Mouse (Mus musculus) gastrocnemius, adult 2 months (tissue): ENCODE measurements around the gene Dnah14. TPM values are rescaled to one million over a fixed set of nuclear protein-coding genes. Genes with fewer than 3 reads are reported as not detected.
"Not testable (repeated sequence)": the region's sequence is repeated elsewhere in the genome, so short reads cannot be mapped to it uniquely, and the experiment has no call there.

Source experiments
- DNase-seq: peaks from one replicate; pipeline ENCODE4 v3.0.0; 2022
- H3K27ac ChIP-seq: fragments of 200-600 bp; 2 replicates; pipeline ENCODE4 v1.8.1; 2022; ENCODE audit warnings: mild to moderate bottlenecking
- H3K4me3 ChIP-seq: fragments of 200-600 bp; 2 replicates; pipeline ENCODE4 v1.8.1; 2022; ENCODE audit warnings: mild to moderate bottlenecking, moderate library complexity
- CTCF ChIP-seq: fragments of 200-600 bp; IDR thresholded peaks from 2 replicates; pipeline ENCODE4 v1.8.1; 2022; ENCODE audit warnings: antibody characterized with exemption, mild to moderate bottlenecking, moderate library complexity
- intact Hi-C: fragments of 180-260 bp; cut with DNase I; formaldehyde crosslinking; loops from one replicate; pipeline ENCODE4 v1.15.1; 2025
- total RNA-seq, 2 experiments: library from RNA; stranded (reverse); gene quantifications; 2 replicates each; pipeline ENCODE4 v1.2.3; 2021

Dnah14 gene
- total RNA-seq, 2 experiments from 2014 or later, result not detected

DNA sequence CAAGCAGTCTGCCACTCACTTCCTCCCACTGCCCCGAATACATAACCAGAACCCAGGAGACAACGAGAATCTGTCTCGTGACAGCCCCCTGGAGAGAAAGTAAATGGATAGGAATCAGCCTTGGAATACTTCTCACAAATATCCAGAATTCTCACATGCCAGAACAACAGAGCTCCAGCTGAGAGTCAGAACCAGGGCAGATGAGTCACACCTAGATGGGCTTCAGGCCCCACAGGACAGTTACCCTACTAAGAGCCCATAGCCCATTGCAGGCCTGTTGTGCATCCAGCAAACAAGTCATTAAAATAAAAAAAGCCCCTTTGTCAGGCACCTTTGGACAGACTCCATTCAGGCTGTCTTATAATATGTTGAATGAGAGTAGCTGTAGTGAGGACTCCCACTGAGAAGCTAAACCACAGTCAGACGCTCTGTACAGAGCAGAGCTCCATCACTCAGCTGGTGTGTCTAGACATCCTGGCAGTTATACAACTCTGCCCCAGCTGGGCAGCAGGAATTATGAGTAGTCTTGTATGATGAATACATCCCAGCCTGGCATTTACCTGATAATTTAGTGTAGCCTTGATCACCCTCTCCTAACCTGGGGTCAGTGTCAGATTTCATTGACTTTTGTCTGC, 166.0 kb downstream of the Dnah14 start:
- intact Hi-C loops, result no loop called here
- H3K4me3 ChIP-seq, result no peak overlapping the region
- no peak for TF ChIP-seq CTCF
- DNase-seq, result no peak
- no peak overlapping the region for H3K27ac ChIP-seq

GRCm38 (mm10) chr1:181769392-181769791, 193.0 kb downstream of the Dnah14 start:
- Histone ChIP-seq H3K4me3 (no peak overlapping the region), H3K27ac (no peak overlapping the region)
- intact Hi-C loops, result no loop called here
- no peak for DNase-seq
- TF ChIP-seq CTCF, result peak; percentile 54

DNA sequence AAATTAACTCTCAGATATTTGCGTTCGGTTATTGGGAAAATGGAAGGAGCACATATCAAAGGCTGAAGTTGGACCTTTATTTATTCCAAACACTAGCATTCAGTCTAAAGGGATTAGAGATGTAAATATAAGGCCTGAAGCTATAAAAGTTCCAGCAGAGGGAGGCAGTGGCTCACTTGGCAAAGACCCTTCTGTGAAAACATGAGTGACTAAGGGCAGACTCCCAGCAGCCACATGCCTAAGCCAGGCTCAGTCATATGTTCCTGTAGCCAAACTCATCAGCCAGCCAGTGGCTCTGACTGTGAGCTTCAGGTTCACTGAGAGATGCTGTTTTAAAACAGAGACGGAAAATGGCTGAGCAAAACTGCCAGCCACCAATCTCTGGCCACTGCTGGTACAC, 195.5 kb downstream of the Dnah14 start:
- no peak for DNase-seq
- intact Hi-C loops, result no loop called here
- no peak for TF ChIP-seq CTCF
- no peak overlapping the region for H3K4me3 ChIP-seq
- H3K27ac ChIP-seq, result no peak overlapping the region

DNA sequence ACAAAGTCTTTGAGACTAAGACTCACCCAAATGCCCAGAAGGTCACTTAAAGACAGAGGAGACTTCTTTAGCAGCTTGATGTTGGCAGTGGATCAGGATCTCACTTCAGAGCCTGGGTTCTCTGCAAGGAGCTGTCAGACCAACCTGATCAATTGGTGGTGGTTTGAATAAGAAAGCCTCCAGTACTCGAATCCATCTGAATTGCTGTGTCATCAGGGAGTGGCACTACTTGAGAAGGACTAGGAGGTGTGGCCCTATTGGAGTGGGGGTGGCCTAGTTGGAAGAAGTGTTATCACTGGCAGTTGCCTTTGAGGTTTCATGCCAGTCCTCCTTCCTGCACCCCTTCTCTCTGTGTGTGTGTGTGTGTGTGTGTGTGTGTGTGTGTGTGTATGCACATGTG, 200.2 kb downstream of the Dnah14 start:
- no peak overlapping the region for H3K27ac ChIP-seq
- no peak for DNase-seq
- TF ChIP-seq CTCF, result no peak
- intact Hi-C loops, result no loop called here
- no peak overlapping the region for H3K4me3 ChIP-seq

- intact Hi-C loops, DNase-seq, H3K4me3 ChIP-seq, H3K27ac ChIP-seq: not testable (repeated sequence)
- TF ChIP-seq CTCF, result peak; percentile 9; the same call in 1 of the 2 replicates
Observed at GRCm38 (mm10) chr1:181782600-181782999, 206.2 kb downstream of the Dnah14 start.

GRCm38 (mm10) chr1:181789952-181790351, 213.6 kb downstream of the Dnah14 start:
- TF ChIP-seq CTCF, result no peak
- intact Hi-C loops, result no loop called here
- no peak for DNase-seq
- peak overlapping the region; percentile 10; the same call in 1 of the 2 replicates for H3K27ac ChIP-seq
- no peak overlapping the region for H3K4me3 ChIP-seq

DNA sequence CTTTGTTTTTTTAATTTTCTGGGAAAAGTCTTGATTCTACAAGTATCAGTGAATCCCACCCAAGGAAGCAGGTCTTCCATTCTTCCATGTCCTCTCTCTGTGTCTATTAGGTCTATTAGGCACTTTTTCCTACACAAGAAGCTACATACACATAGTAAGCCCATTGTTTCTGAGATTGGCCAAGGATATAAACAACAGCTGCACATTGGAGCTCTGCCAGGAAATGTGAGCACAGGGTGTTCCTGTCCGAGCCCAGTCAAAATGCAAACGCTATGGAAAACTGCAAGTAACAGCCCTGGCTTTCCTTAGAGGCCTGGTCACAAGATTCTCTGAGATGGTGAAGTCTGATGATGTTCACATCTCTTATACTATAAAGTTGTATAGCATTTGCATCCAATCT, 217.2 kb downstream of the Dnah14 start:
- H3K4me3 ChIP-seq, result no peak overlapping the region
- intact Hi-C loops, result no loop called here
- no peak for TF ChIP-seq CTCF
- peak; percentile 62 for DNase-seq
- peak overlapping the region; percentile 77 for H3K27ac ChIP-seq

GRCm38 (mm10) chr1:181799911-181800310, 223.6 kb downstream of the Dnah14 start:
- no peak for TF ChIP-seq CTCF
- H3K27ac ChIP-seq, result no peak overlapping the region
- intact Hi-C loops, result no loop called here
- H3K4me3 ChIP-seq, result no peak overlapping the region
- no peak for DNase-seq

DNA sequence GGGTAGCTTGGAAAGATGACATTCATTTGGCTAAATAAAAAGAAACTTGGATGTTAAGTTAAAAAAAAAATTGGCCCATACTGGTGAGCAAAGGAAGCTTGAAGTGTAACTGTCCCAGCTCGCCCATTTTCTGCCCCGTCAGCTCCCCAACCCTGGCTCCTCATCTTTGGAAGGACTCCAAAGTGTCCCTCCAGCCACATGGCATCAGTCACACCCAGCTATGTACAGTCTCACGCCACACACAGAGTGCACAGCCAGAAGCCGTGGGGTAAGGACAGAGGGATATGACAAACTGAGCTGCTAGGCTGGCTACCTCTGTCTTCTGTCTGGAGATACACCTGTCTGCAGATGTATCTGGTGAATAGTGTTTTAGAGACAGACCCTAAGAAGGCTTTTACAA, 224.3 kb downstream of the Dnah14 start:
- intact Hi-C loops, result no loop called here
- no peak overlapping the region for H3K4me3 ChIP-seq
- TF ChIP-seq CTCF, result no peak
- H3K27ac ChIP-seq, result no peak overlapping the region
- peak; percentile 34 for DNase-seq

DNA sequence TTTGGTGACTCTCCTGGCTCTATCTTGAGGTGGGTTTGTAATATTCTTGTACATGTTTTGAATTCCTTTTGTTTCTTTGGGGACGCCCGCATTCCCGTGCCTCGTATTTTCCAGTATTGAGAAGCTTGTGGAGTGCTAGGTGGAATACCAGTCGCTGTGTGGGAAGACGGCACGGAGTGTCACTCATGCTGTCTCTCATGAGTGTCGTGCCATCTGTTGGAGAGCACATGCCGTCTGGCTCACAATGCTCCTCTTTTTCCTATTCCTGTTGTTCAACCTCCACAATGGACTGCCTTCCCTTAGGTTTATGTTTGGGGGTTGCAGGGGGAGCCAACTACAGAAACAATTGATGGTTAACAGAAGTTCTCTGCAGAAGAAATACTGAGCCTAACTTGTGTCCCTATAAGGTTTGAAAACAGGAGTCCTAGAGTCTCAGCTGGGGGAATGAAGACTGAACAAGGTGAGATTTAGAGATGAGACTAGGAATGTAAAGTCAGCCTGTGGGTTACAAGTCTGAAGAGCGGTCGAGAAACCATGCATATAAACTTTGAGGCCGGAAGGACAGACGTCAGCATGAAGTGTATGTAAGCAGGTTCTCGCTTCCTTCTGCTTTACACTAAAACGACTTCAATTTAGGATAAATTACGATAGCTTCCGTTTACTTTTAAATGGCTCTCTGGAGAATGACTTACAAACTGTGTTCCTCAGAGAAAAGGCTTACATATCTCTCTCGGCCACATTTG, 235.3 kb downstream of the Dnah14 start:
- TF ChIP-seq CTCF, result no peak
- Histone ChIP-seq H3K4me3 (no peak overlapping the region), H3K27ac (no peak overlapping the region)
- no peak for DNase-seq
- intact Hi-C loops, result no loop called here

DNA sequence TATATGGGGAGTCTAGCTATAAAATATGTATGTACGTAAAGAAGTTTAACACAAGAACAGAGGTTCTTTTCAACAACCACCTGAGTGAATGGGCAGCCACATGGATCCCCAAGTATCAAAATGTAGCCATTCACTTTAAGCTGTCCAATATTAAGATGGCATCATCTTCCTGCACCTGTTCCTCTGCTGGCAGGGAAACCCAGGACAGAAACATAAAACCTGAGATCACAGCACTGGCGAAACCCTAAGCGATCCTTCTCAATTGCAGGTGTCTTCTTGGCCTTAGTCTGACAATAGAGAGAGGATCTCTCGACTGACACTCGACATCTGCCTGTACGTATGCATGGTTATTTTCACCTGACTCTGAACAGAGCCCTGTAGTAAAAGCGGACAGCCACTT, 250.4 kb downstream of the Dnah14 start:
- intact Hi-C loops, result loop anchor here (5.0 kb wide), 1 partner anchor 56 kb away; no protein-coding TSS in a partner anchor
- H3K27ac ChIP-seq, result no peak overlapping the region
- DNase-seq, result peak; percentile 60
- no peak for TF ChIP-seq CTCF
- no peak overlapping the region for H3K4me3 ChIP-seq

DNA sequence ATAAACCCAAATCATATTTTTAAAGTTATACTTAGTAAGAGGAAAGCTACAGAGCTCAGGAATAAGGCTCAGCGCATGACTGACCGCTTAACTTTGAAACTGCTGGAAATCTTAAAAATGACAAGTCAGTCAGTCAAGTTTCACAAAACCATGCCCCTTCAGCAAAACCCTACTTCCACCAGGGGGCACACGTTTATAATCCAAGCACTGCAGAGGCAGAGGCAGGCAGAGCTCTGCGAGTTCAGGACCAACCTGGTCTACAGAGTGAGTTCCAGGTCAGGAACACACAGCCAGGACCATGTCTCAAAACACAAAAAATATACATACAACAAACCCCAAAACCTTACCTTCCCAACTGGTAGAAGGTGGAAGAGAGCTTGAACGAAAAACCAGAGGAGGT, 252.0 kb downstream of the Dnah14 start:
- TF ChIP-seq CTCF, result peak; percentile 36
- no peak overlapping the region for H3K27ac ChIP-seq
- no peak for DNase-seq
- intact Hi-C loops, result loop anchor here (5.0 kb wide), 1 partner anchor 54 kb away; no protein-coding TSS in a partner anchor
- no peak overlapping the region for H3K4me3 ChIP-seq

DNA sequence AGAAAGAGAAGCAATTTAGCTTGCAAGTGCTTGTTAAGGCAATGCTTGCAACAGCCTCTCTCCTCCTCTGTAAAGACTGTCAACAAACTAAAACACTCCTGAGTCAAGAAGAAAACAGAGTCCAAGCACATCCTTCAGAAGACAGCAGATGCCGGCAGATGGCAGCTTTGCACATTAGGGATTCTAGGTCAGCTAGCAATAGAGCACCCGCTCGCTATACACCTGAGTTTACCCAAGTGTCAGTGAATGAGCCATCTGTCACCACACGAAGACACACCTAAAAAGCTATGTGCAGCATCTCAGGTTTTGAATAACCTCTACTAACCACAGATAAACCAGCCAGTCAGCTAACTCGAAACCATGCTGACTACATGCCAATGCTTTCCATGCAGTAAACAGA, 256.4 kb downstream of the Dnah14 start:
- no peak for TF ChIP-seq CTCF
- H3K27ac ChIP-seq, result no peak overlapping the region
- no peak overlapping the region for H3K4me3 ChIP-seq
- DNase-seq, result no peak
- intact Hi-C loops, result no loop called here
